Mouse (Mus musculus) hindbrain, embryonic 12.5 days (tissue): ENCODE data around the gene Tgm1. TPM values are rescaled to one million over a fixed set of nuclear protein-coding genes. Genes with fewer than 3 reads are reported as not detected.

Experiments
- ATAC-seq: fragments of 200-750 bp; cut with Nextera tagmentation; 2 replicates; pipeline ENCODE4 v1.8.0; 2017; ENCODE audit warnings: moderate TSS enrichment; ENCODE audit not compliant: low FRiP score
- H3K27ac ChIP-seq: fragments of 300-500 bp; sonication (generic); 2 replicates; pipeline ENCODE4 v1.5.1; 2016; ENCODE audit warnings: mild to moderate bottlenecking
- H3K27me3 ChIP-seq: fragments of 300-500 bp; sonication (generic); 2 replicates; pipeline ENCODE4 v1.6.1; 2016; ENCODE audit warnings: mild to moderate bottlenecking
- H3K36me3 ChIP-seq: fragments of 300-500 bp; sonication (generic); 2 replicates; pipeline ENCODE4 v1.6.1; 2016; ENCODE audit warnings: mild to moderate bottlenecking
- H3K4me1 ChIP-seq: fragments of 300-500 bp; sonication (generic); 2 replicates; pipeline ENCODE4 v1.6.1; 2016
- H3K4me2 ChIP-seq: fragments of 300-500 bp; sonication (generic); replicated peaks from 2 replicates; pipeline ENCODE4 v1.6.1; 2016; ENCODE audit warnings: mild to moderate bottlenecking
- H3K4me3 ChIP-seq: fragments of 300-500 bp; sonication (generic); 2 replicates; pipeline ENCODE4 v1.5.1; 2016; ENCODE audit warnings: mild to moderate bottlenecking
- H3K9ac ChIP-seq: fragments of 300-500 bp; sonication (generic); 2 replicates; pipeline ENCODE4 v1.6.1; 2016; ENCODE audit warnings: mild to moderate bottlenecking, moderate library complexity
- H3K9me3 ChIP-seq: fragments of 300-500 bp; sonication (generic); replicated peaks from 2 replicates; pipeline ENCODE4 v1.6.1; 2016; ENCODE audit warnings: mild to moderate bottlenecking
- WGBS: fragments of 180-500 bp; shearing (Covaris S2); methylation state at CpG from one replicate; pipeline ENCODE4 v1.1.7; 2016; 5-methylcytosine and 5-hydroxymethylcytosine counted together
- polyA plus RNA-seq: library from polyadenylated mRNA; unstranded; fragments of >200 nt; fragmentation: Nextera tagmentation; extraction: Ambion mirVana; gene quantifications from 2 replicates; pipeline ENCODE4 v1.2.1, GENCODE M21; 2016

Gene Tgm1
- polyA plus RNA-seq, 1 experiment from 2014 or later, result 0.90 TPM

DNA sequence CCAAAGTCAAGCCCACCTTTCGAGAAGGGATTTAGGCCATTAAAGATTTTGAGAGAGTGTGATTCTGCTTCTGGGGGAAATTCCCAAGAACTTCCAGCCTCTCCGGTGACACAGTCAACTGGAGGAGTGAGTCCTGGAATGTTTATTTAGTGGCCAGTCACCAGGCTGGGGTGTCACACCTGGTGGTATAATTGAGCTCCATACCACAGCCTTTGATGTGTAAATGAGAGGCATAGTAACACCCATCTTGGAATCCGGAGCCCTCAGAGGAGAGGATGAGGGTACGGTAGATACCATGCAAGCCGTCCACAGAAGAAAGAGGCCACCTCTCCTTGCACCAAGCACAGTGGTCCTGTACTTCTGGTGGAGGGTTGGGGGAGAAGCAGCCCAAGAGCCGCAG, 11.0 kb downstream of the Tgm1 start:
- H3K27ac ChIP-seq, result no peak overlapping the region
- no peak for ATAC-seq
- no peaks in the 10 kb centered on the region for H3K27me3 ChIP-seq
- no peak overlapping the region for H3K9ac ChIP-seq
- WGBS, result 69% methylated on average over 6 of the region's 6 CpGs
- H3K4me1 ChIP-seq, result no peaks in the 10 kb centered on the region
- H3K9me3 ChIP-seq, result no peaks in the 10 kb centered on the region
- H3K36me3 ChIP-seq, result no peaks in the 10 kb centered on the region
- H3K4me2 ChIP-seq, result no peak overlapping the region
- H3K4me3 ChIP-seq, result no peak overlapping the region

DNA sequence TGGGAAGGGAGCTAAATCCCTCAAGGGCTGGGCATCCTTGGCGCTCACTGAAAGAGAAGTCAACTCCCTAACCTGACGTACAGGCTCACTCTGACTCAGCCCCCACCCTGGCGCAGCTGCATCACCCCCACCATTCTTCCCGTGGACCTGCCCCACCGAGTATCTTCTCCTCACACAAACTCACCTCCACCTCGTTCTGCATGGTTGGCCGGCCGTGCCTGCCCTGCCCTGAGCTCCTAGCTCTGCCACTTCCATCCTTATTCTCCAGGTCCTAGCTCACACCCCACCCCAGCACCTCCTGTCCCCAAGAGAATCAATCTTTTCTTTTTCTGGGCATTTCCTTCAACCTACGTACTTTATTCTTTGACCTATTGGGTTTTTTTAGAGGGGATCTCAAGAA, 12.6 kb downstream of the Tgm1 start:
- 69% methylated on average over 9 of the region's 9 CpGs for WGBS
- no peak overlapping the region for H3K4me2 ChIP-seq
- H3K9me3 ChIP-seq, result no peaks in the 10 kb centered on the region
- no peaks in the 10 kb centered on the region for H3K36me3 ChIP-seq
- H3K27me3 ChIP-seq, result no peaks in the 10 kb centered on the region
- no peaks in the 10 kb centered on the region for H3K4me1 ChIP-seq
- H3K9ac ChIP-seq, result no peak overlapping the region
- H3K27ac ChIP-seq, result no peak overlapping the region
- no peak overlapping the region for H3K4me3 ChIP-seq
- no peak for ATAC-seq

DNA sequence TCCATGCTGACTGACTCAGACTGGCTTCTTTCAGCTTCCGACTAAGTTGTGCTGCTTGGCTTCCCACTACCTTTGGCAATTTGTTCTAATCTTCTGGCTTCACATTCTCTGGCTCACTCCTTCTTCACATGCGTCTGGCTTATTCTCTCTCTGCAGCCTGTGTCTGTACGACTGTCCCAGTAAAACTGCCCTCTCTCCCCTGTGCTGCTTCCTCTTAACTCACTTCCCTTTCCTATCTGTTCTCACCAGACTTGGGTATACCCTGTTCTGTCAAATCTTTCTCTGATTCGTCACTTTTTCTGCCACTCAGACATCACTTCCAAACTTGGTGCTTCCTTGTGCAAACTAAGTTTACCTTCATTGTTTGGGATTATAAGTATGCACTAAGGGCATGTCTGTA, 16.5 kb downstream of the Tgm1 start:
- no peaks in the 10 kb centered on the region for H3K36me3 ChIP-seq
- no peak overlapping the region for H3K4me2 ChIP-seq
- ATAC-seq, result no peak
- H3K4me1 ChIP-seq, result no peaks in the 10 kb centered on the region
- no peak overlapping the region for H3K4me3 ChIP-seq
- no peak overlapping the region for H3K27ac ChIP-seq
- H3K9ac ChIP-seq, result no peak overlapping the region
- H3K27me3 ChIP-seq, result no peaks in the 10 kb centered on the region
- WGBS, result 89% methylated on average over 4 of the region's 4 CpGs
- no peaks in the 10 kb centered on the region for H3K9me3 ChIP-seq

DNA sequence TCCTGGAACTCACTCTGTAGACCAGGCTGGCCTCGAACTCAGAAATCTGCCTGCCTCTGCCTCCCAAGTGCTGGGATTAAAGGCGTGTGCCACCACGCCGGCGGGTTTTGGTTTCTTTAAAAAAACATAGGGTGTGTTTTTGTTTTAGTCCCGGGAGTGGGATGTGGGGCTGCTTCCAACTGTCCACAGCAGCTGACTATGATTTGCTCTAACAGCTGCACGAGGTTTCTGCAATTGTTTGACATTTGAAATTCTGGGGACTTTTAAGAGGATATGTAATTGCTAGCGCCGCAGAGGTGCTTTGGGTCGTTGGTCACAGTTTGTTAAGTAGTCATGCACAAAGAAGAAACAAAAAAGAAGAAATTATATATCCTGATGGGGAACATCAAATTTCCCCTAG, 24.3 kb downstream of the Tgm1 start:
- no peak for ATAC-seq
- no peaks in the 10 kb centered on the region for H3K9me3 ChIP-seq
- H3K27ac ChIP-seq, result no peak overlapping the region
- no peaks in the 10 kb centered on the region for H3K27me3 ChIP-seq
- WGBS, result 76% methylated on average over 10 of the region's 10 CpGs
- H3K4me2 ChIP-seq, result no peak overlapping the region
- H3K4me3 ChIP-seq, result no peak overlapping the region
- no peaks in the 10 kb centered on the region for H3K36me3 ChIP-seq
- no peaks in the 10 kb centered on the region for H3K4me1 ChIP-seq
- no peak overlapping the region for H3K9ac ChIP-seq

DNA sequence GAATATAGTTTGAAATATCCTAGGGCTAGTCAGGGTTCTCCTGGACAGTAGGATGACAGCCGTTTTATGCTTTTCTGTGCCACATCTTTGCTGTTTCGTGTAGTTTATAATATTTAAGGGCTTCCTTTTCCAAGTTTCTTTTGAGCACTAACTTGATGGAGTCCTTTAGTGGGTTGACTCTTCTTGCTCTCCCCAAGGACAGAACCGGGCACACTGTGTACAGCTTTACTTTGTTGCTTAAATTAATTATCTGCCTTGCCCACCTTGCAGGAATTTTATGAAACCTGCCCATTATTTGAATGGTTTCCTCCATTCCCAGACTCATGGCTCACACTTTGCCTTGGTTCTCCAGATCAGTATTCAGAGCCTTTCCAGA, 31.6 kb downstream of the Tgm1 start:
- Histone ChIP-seq H3K9me3 (no peaks in the 10 kb centered on the region), H3K4me3 (peak overlapping the region; percentile 82), H3K27me3 (no peaks in the 10 kb centered on the region), H3K27ac (no peak overlapping the region), H3K36me3 (peaks cover 31% of the 10 kb centered on the region), H3K9ac (0 out of 2 replicates have a peak overlapping the region, but pooled peaks have one; percentile 79), H3K4me2 (peak overlapping the region; percentile 74), H3K4me1 (peaks cover 11% of the 10 kb centered on the region)
- 12% methylated on average over 3 of the region's 3 CpGs for WGBS
- ATAC-seq, result peak; percentile 33

DNA sequence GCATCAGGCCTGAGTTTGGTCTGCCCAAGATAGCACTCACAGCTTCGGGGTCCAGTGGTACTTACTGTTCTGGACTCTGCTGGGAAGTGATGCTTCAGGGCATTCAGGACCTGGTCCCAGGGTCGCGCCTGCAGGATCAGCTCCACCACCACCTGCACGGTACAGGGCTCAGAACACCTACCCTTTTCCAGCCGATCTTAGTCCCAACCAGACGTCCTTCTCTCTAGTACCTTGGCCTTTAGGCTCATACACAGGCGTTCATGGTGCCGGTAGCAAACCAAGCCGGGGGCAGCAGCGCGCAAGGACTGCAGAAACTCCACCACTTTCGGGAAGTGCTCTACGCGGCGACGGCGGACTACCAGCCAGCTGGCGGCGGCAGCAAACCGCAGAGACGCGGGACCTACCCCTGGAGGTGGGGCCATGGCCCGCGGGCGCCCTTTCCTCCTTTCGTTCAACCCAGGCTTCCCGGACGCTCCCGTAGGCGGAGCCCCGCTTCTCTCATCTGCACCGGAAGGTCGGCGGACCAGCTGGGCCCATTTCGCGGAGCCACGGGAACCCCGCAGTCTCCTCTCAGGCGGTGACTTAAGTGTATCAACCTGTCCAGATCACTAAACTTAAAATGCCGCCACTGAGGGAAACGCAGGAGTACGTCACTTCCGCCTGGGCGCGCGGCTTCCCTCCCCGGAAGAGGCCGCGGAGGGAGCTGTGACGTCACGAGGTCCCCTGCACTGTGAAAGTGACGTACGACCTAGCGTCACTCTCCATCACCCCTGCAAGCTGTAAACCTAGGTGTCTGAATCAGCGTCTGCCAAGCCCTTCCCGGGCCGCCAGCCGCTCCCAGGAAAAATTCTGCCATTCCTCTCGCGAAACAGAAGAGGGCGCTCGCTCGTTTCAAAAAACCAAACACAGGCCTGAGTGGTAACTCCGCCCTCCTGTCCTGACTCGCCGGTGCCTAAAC, 32.3 kb downstream of the Tgm1 start, which contains the start of gene Tinf2:
TSS of gene Tinf2 (minus strand) at position 661 of the 958 bp plus-strand sequence.
- peak within 1 kb of the TSS; percentile 74 for H3K4me2 ChIP-seq
- no peaks in the 10 kb centered on the region for H3K27me3 ChIP-seq
- H3K36me3 ChIP-seq, result peaks cover 38% of the 10 kb centered on the region
- H3K4me3 ChIP-seq, result peak within 1 kb of the TSS; percentile 82
- peaks cover 11% of the 10 kb centered on the region for H3K4me1 ChIP-seq
- ATAC-seq, result peak; percentile 99
- peak within 1 kb of the TSS; percentile 79 for H3K9ac ChIP-seq
- no peaks in the 10 kb centered on the region for H3K9me3 ChIP-seq
- H3K27ac ChIP-seq, result peak within 1 kb of the TSS; percentile 80
- WGBS, result under 1% methylated on average over 66 of the region's 66 CpGs

DNA sequence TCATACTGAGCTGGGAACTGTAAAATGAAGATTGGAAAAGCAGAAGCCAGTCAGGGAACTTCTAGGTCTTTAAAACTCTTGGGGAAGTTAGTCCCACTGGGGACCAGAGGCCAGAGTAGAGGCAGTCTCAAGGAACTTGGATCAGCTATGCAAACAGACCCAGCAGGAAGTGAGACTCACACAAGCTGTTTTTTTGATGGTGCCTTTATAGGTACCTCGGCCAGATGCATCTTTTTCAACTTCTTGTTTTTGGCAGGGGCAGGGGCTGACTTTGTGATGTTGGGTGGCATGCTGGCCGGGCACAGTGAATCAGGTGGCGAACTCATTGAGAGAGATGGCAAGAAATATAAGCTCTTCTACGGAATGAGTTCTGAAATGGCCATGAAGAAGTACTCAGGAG, 36.1 kb downstream of the Tgm1 start:
- ATAC-seq, result no peak
- H3K27me3 ChIP-seq, result no peaks in the 10 kb centered on the region
- H3K4me1 ChIP-seq, result peaks cover 15% of the 10 kb centered on the region
- no peak overlapping the region for H3K4me2 ChIP-seq
- 92% methylated on average over 4 of the region's 4 CpGs for WGBS
- no peaks in the 10 kb centered on the region for H3K9me3 ChIP-seq
- H3K27ac ChIP-seq, result no peak overlapping the region
- no peak overlapping the region for H3K9ac ChIP-seq
- H3K36me3 ChIP-seq, result peaks cover 53% of the 10 kb centered on the region
- no peak overlapping the region for H3K4me3 ChIP-seq

DNA sequence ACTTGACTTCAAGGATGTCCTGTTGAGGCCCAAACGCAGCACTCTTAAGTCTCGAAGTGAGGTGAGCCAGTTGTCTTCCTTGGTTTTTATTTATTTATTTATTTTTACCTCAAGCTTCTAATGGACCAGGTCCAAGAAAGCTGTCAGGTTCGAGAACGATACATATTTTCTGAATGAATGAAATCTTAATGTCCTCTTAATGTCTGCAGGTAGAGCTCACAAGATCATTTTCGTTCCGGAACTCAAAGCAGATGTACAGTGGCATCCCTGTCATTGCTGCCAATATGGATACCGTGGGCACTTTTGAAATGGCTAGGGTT, 41.0 kb downstream of the Tgm1 start:
- H3K4me2 ChIP-seq, result peak overlapping the region; percentile 91
- no peak overlapping the region for H3K27ac ChIP-seq
- H3K27me3 ChIP-seq, result no peaks in the 10 kb centered on the region
- no peaks in the 10 kb centered on the region for H3K9me3 ChIP-seq
- peaks cover 20% of the 10 kb centered on the region for H3K4me1 ChIP-seq
- peak overlapping the region; percentile 78 for H3K4me3 ChIP-seq
- H3K9ac ChIP-seq, result peak overlapping the region; percentile 73; the same call in 1 of the 2 replicates
- WGBS, result 86% methylated on average over 7 of the region's 7 CpGs
- H3K36me3 ChIP-seq, result peaks cover 32% of the 10 kb centered on the region
- ATAC-seq, result no peak

DNA sequence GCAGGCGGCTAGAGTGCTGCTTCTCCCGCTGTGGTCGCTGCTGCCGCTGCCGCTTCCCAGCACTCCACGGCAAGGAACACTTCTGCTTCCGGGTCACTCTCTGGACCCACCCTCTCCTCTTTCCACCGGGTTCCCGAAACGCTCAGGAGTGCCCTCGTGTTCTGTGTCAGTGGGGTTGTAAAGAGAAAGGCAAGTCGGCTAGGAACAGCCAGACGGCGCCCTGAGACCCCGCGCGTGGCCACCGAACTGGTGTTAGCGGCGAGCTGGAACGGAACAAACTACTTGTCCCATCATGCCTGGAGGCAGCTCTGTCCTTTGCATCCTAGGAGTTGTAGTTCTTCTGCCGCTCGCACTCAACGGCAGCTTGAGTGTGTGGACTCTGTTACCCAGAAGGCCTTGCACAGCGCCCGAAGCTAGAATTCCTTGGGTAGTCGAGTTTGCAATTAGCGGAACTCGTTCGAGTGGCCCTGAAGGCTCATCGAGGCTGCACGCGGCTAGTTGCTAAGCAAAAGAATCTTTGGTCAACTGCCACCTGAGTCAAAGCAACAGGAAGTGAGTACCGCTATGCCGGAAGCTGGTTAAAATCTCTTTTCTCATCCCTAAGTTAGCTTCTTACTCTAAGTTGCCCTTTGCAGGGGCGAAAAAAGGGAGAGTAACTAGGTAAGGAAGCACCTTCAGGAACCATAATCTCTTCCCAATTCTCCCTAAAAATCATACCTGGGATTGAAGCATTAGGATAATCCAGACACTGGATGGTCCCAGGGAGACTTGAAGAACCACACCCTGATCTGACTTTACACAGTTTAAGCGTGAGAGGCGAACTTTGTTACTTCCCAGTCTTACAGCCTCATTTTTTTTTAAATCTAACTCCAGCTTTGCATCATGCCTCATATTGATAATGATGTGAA, 41.6 kb downstream of the Tgm1 start, which contains the start of the genes Gmpr2 and Nedd8:
TSS of gene Gmpr2 (plus strand) at position 109 of the 908 bp plus-strand sequence.
TSS of gene Nedd8 (minus strand) at position 292 of the 908 bp plus-strand sequence.
- peak within 1 kb of the TSS; percentile 90 for H3K27ac ChIP-seq
- peaks cover 26% of the 10 kb centered on the region for H3K36me3 ChIP-seq
- H3K4me3 ChIP-seq, result peak within 1 kb of the TSS; percentile 78
- peak within 1 kb of the TSS; percentile 91 for H3K4me2 ChIP-seq
- peak within 1 kb of the TSS; percentile 73 for H3K9ac ChIP-seq
- under 1% methylated on average over 38 of the region's 38 CpGs for WGBS
- H3K4me1 ChIP-seq, result peaks cover 20% of the 10 kb centered on the region
- no peaks in the 10 kb centered on the region for H3K9me3 ChIP-seq
- peak; percentile 98 for ATAC-seq
- no peaks in the 10 kb centered on the region for H3K27me3 ChIP-seq

DNA sequence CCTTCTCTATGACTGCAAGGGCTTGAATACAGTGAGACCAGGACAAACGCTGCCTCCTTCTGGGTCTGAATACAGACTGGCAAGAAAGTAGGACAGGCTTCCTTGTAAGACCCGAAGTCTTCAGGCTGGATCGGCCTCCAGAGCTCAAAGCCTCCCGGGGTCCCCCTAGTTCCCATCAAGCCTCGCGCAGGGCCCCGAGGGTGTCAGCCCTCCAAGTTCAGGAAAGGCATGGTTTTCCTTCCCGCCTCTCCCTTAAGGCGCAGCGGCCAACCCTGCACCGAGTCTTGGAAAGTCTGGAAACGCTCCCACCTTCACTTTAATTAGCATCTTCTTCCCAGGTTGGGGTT, 42.3 kb downstream of the Tgm1 start:
- WGBS, result under 1% methylated on average over 12 of the region's 12 CpGs
- peak; percentile 71 for ATAC-seq
- H3K4me2 ChIP-seq, result peak overlapping the region; percentile 91

DNA sequence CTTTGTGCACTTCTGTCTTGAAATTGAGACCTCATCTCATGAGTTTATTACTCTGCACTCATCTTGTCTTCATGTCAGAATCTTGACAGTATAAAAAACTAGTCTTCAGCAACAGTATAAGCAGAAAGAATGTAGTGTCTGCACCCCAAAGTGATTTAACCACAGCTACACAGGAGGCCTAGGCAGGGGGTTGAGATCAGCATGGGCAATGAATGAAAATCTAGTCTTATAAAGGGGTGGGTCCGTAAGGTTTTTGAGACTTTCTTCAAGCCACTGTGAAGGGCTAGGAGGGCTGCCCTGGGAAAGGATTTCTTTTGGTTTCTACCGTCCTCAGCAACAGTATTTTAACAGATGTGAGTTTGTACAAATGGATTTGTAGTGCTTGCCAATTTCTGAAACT, 53.1 kb downstream of the Tgm1 start:
- Histone ChIP-seq H3K9ac (no peak overlapping the region), H3K4me1 (peaks cover 3% of the 10 kb centered on the region), H3K36me3 (peaks cover 34% of the 10 kb centered on the region), H3K27me3 (no peaks in the 10 kb centered on the region), H3K4me3 (peak overlapping the region; percentile 53), H3K4me2 (peak overlapping the region; percentile 51; the same call in 1 of the 2 replicates), H3K27ac (no peak overlapping the region), H3K9me3 (no peaks in the 10 kb centered on the region)
- ATAC-seq, result peak; percentile 17; the same call in 1 of the 2 replicates
- 42% methylated on average over 2 of the region's 2 CpGs for WGBS

More for the DNA sequence above, 42.3 kb downstream of the Tgm1 start:
- H3K4me1 ChIP-seq, result peaks cover 20% of the 10 kb centered on the region
- no peaks in the 10 kb centered on the region for H3K9me3 ChIP-seq
- H3K4me3 ChIP-seq, result peak overlapping the region; percentile 78
- no peaks in the 10 kb centered on the region for H3K27me3 ChIP-seq
- H3K9ac ChIP-seq, result peak overlapping the region; percentile 73
- H3K27ac ChIP-seq, result peak overlapping the region; percentile 90
- H3K36me3 ChIP-seq, result peaks cover 20% of the 10 kb centered on the region

DNA sequence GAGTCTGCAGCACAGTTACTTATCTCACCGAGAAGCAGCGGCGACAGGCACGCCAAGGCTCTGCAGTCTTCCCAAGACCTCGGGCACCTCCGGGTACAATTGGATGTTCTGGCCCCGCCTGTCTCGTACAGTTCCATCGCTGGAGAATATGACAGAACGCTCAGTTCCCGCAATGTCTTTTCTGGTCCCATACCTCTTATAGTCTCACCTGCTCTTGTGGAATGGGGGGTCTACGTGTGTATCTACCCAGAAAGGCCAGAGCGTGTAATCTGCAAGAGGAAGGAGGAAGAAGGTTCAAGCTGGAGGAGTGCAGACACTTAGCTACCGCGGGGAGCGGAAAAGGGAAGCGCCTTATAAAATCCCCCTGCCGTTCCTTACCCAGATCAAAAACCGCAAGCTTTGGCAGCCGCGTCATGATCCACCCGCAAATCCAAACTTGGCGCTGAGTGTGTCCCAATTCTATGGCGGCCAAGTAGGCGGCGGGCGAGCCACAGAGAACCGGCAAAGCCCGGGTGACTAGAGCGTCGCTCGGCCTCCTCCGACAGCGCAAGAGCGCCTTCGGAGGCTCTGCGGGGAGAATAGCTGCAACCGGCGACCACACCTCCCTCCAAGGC, 53.7 kb downstream of the Tgm1 start, which contains the start of gene Mdp1:
TSS of gene Mdp1 (minus strand) at position 549 of the 614 bp plus-strand sequence.
- Histone ChIP-seq H3K9ac (peak within 1 kb of the TSS; percentile 66), H3K27me3 (no peaks in the 10 kb centered on the region), H3K27ac (peak within 1 kb of the TSS; percentile 69), H3K4me2 (peak within 1 kb of the TSS; percentile 51), H3K4me1 (peaks cover 3% of the 10 kb centered on the region), H3K9me3 (no peaks in the 10 kb centered on the region), H3K36me3 (peaks cover 34% of the 10 kb centered on the region), H3K4me3 (peak within 1 kb of the TSS; percentile 53)
- ATAC-seq, result peak; percentile 93
- under 1% methylated on average over 39 of the region's 39 CpGs for WGBS
